Mouse (Mus musculus): ENCODE measurements at regions not wholly inside any gene's neighbourhood (a gene's known extent, or its start where the extent isn't known, plus 50 kb on each side); places are given as distances from the start of the nearest gene placed in this dataset.

GRCm38 (mm10) chr3:35102715-35103591, 452.7 kb downstream of the Sox2 start:
- DNase-seq (ENCODE audit: low read depth, low spot score), result peak; percentile 36

- no peak for DNase-seq (ENCODE audit: low read depth, low spot score)
Measured at GRCm38 (mm10) chr3:35104884-35105283, 454.7 kb downstream of the Sox2 start.

GRCm38 (mm10) chr3:35106097-35106496, 455.9 kb downstream of the Sox2 start:
- DNase-seq (ENCODE audit: low read depth, low spot score), result no peak

- DNase-seq (ENCODE audit: low read depth, low spot score), result no peak
Measured at GRCm38 (mm10) chr3:35133477-35133876, 483.3 kb downstream of the Sox2 start.

GRCm38 (mm10) chr3:35141500-35142220, 491.5 kb downstream of the Sox2 start:
- DNase-seq (ENCODE audit: low read depth, low spot score), result no peak

GRCm38 (mm10) chr3:35142683-35143082, 492.5 kb downstream of the Sox2 start:
- no peak for DNase-seq (ENCODE audit: low read depth, low spot score)

- DNase-seq (ENCODE audit: low read depth, low spot score), result no peak
Measured at GRCm38 (mm10) chr3:35145569-35145968, 495.4 kb downstream of the Sox2 start.

- DNase-seq (ENCODE audit: low read depth, low spot score), result no peak
Measured at GRCm38 (mm10) chr3:35146681-35147080, 496.5 kb downstream of the Sox2 start.

- no peak for DNase-seq (ENCODE audit: low read depth, low spot score)
Measured at GRCm38 (mm10) chr3:35149251-35149691, 499.1 kb downstream of the Sox2 start.

GRCm38 (mm10) chr3:35152191-35152590, 502.0 kb downstream of the Sox2 start:
- no peak for DNase-seq (ENCODE audit: low read depth, low spot score)

GRCm38 (mm10) chr3:35154266-35154665, 504.1 kb downstream of the Sox2 start:
- no peak for DNase-seq (ENCODE audit: low read depth, low spot score)

GRCm38 (mm10) chr3:35168676-35169075, 518.5 kb downstream of the Sox2 start:
- no peak for DNase-seq (ENCODE audit: low read depth, low spot score)

GRCm38 (mm10) chr3:35178759-35179440, 528.7 kb downstream of the Sox2 start:
- no peak for DNase-seq (ENCODE audit: low read depth, low spot score)

GRCm38 (mm10) chr3:35208526-35208925, 545.4 kb upstream of the Atp11b start:
- no peak for DNase-seq (ENCODE audit: low read depth, low spot score)

GRCm38 (mm10) chr3:35219394-35219793, 534.5 kb upstream of the Atp11b start:
- DNase-seq (ENCODE audit: low read depth, low spot score), result no peak

- no peak for DNase-seq (ENCODE audit: low read depth, low spot score)
Measured at GRCm38 (mm10) chr3:35221183-35221582, 532.7 kb upstream of the Atp11b start.

- DNase-seq (ENCODE audit: low read depth, low spot score), result no peak
Measured at GRCm38 (mm10) chr3:35222251-35222650, 531.7 kb upstream of the Atp11b start.

- DNase-seq (ENCODE audit: low read depth, low spot score), result peak; percentile 3
Measured at GRCm38 (mm10) chr3:35225051-35225701, 528.7 kb upstream of the Atp11b start.

GRCm38 (mm10) chr3:35225774-35226365, 528.0 kb upstream of the Atp11b start:
- DNase-seq (ENCODE audit: low read depth, low spot score), result no peak

GRCm38 (mm10) chr3:35231158-35231928, 522.6 kb upstream of the Atp11b start:
- DNase-seq (ENCODE audit: low read depth, low spot score), result no peak

All from A20 (cell line).